Mouse (Mus musculus) CH12.LX (cell line): ENCODE results near the gene Slc18a3.

Experiments used
- CTCF ChIP-seq, 2 experiments: IDR thresholded peaks in 1 of 2; conservative IDR thresholded peaks in 1 of 2; 2 replicates each; pipeline ENCODE4 v1.5.1; 2011 to 2012; ENCODE audit warnings: low read depth in 2 of 2, low read length in 2 of 2, improper control_type of control experiment in 1 of 2, inconsistent platforms in 1 of 2, mild to moderate bottlenecking in 1 of 2, moderate library complexity in 1 of 2
- ELF1 ChIP-seq: IDR thresholded peaks from 2 replicates; pipeline ENCODE4 v1.6.1; 2014; ENCODE audit warnings: low read depth, mild to moderate bottlenecking, inconsistent platforms, low read length, improper control_type of control experiment
- EP300 ChIP-seq: IDR thresholded peaks from 2 replicates; pipeline ENCODE4 v1.6.1; 2011; ENCODE audit warnings: low read length, improper control_type of control experiment
- ETS1 ChIP-seq: conservative IDR thresholded peaks from 2 replicates; pipeline ENCODE4 v1.6.1; 2012; ENCODE audit warnings: low read depth, mild to moderate bottlenecking, inconsistent platforms, low read length, improper control_type of control experiment, moderate library complexity
- HCFC1 ChIP-seq: IDR thresholded peaks from 2 replicates; pipeline ENCODE4 v1.6.1; 2012; ENCODE audit warnings: low read depth, mild to moderate bottlenecking, inconsistent platforms, low read length, improper control_type of control experiment
- JUN ChIP-seq: IDR thresholded peaks from 2 replicates; pipeline ENCODE4 v1.6.1; 2011; ENCODE audit warnings: low read depth, mild to moderate bottlenecking, low read length, improper control_type of control experiment, moderate library complexity; ENCODE audit not compliant: insufficient read depth
- MAFK ChIP-seq: IDR thresholded peaks from 2 replicates; pipeline ENCODE4 v1.6.1; 2011; ENCODE audit warnings: low read length, improper control_type of control experiment; ENCODE audit not compliant: insufficient replicate concordance
- MAX ChIP-seq: IDR thresholded peaks from 2 replicates; pipeline ENCODE4 v1.6.1; 2011; ENCODE audit warnings: low read length, improper control_type of control experiment
- NELFE ChIP-seq: IDR thresholded peaks from 2 replicates; pipeline ENCODE4 v1.6.1; 2011; ENCODE audit warnings: low read depth, low read length, improper control_type of control experiment
- POLR2A ChIP-seq: IDR thresholded peaks from 2 replicates; pipeline ENCODE4 v1.6.1; 2011; ENCODE audit warnings: low read depth, mild to moderate bottlenecking, improper control_type of control experiment, low read length
- POLR2AphosphoS2 ChIP-seq: IDR thresholded peaks from 2 replicates; pipeline ENCODE4 v1.6.1; 2011; ENCODE audit warnings: low read depth, low read length, improper control_type of control experiment
- RAD21 ChIP-seq: IDR thresholded peaks from 2 replicates; pipeline ENCODE4 v1.6.1; 2011; ENCODE audit warnings: low read depth, mild to moderate bottlenecking, low read length, improper control_type of control experiment, moderate library complexity
- TBP ChIP-seq: conservative IDR thresholded peaks from 2 replicates; pipeline ENCODE4 v1.6.1; 2011; ENCODE audit warnings: low read depth, low read length, improper control_type of control experiment
- USF1 ChIP-seq: IDR thresholded peaks from 2 replicates; pipeline ENCODE4 v1.6.1; 2014; ENCODE audit warnings: low read depth, mild to moderate bottlenecking, inconsistent platforms, low read length, improper control_type of control experiment

- TF ChIP-seq EP300 (no peak), CTCF (conservative IDR thresholded peaks at IDR 0.05 in 1 of 2, IDR thresholded peaks at IDR 0.05 in 1 of 2; ENCODE audit: low read depth in 2 of 2, low read length in 2 of 2) (no peak), ETS1 (no peak), POLR2A (no peak), ELF1 (no peak), NELFE (no peak), MAFK (no peak), TBP (no peak), MAX (no peak), RAD21 (no peak), USF1 (no peak), JUN (no peak), POLR2AphosphoS2 (no peak), HCFC1 (no peak)
These were observed 3.0 kb upstream of the Slc18a3 start for GRCm38 (mm10) chr14:32467606-32468005.
